Mouse (Mus musculus) liver, adult 10 weeks (tissue): Measurements from ENCODE around the gene Rnf34. TPM values are rescaled to one million over a fixed set of nuclear protein-coding genes. Genes with fewer than 3 reads are reported as not detected.

Experiments used
- polyA plus RNA-seq: library from polyadenylated mRNA; stranded (reverse); fragments of 350-450 nt; fragmentation: Illumina TruSeq; extraction: RNeasy Lipid Tissue Mini Kit (QIAGEN cat#74804); gene quantifications from one replicate; pipeline ENCODE4 v1.2.3, GENCODE M21; 2014; ENCODE audit warnings: low read depth, low replicate concordance

The Rnf34 gene
- 4.3 TPM for polyA plus RNA-seq

GRCm38 (mm10) chr5:122849521-122850318 lies at the start of gene Rnf34:
TSS of gene Rnf34 (plus strand) at chr5:122850048.

GRCm38 (mm10) chr5:122820777-122821523 lies 28.9 kb upstream of the Rnf34 start, which contains the start of gene Anapc5:
TSS of gene Anapc5 (minus strand) at chr5:122821339.

Other genes with a start within 250 kb of the Rnf34 start
- 5.5 TPM for gene Ift81, start 235.5 kb upstream of the Rnf34 start, polyA plus RNA-seq
- gene P2rx7, start 206.1 kb upstream of the Rnf34 start, polyA plus RNA-seq = 0.66 TPM
- 18.5 TPM for gene P2rx4, start 142.5 kb upstream of the Rnf34 start, polyA plus RNA-seq
- gene Camkk2, start 70.6 kb upstream of the Rnf34 start, polyA plus RNA-seq = 4.3 TPM
- 79.8 TPM for gene Anapc5, start 28.7 kb upstream of the Rnf34 start, polyA plus RNA-seq
- gene Kdm2b, start 139.8 kb downstream of the Rnf34 start, polyA plus RNA-seq = 4.8 TPM
- 0.74 TPM for gene Orai1, start 165.0 kb downstream of the Rnf34 start, polyA plus RNA-seq
- not detected for gene Morn3, start 197.0 kb downstream of the Rnf34 start, polyA plus RNA-seq
- 1.9 TPM for gene Tmem120b, start 218.4 kb downstream of the Rnf34 start, polyA plus RNA-seq